Mouse (Mus musculus): Measurements from ENCODE around the gene Dohh. TPM values are rescaled to one million over a fixed set of nuclear protein-coding genes. Genes with fewer than 3 reads are reported as not detected.

Gene Dohh
- 47.5 and 61.4 TPM in 2 replicates for polyA plus RNA-seq (2014; fragmentation: Nextera tagmentation; extraction: Ambion mirVana)

GRCm38 (mm10) chr10:81383802-81384604, at the start of gene Dohh, which contains the start of gene Gm48551:
Dohh (plus strand) TSS chr10:81384428.
Gm48551 (plus strand) TSS chr10:81384466.
- Histone ChIP-seq H3K27ac (ENCODE audit: low read depth, low read length) (peak within 1 kb of the TSS; percentile 86), H3K27me3 (ENCODE audit: control insufficient read depth, insufficient read depth, low read length) (no peaks in the 10 kb centered on the region), H3K4me3 (ENCODE audit: low read depth, low read length) (peak within 1 kb of the TSS; percentile 97), H3K9ac (ENCODE audit: low read depth, low read length) (peak within 1 kb of the TSS; percentile 90), H3K4me2 (peak within 1 kb of the TSS; percentile 72), H3K4me1 (ENCODE audit: control insufficient read depth, insufficient read depth, low read length) (peaks cover 26% of the 10 kb centered on the region), H3K9me3 (replicated peaks; ENCODE audit: control insufficient read depth, low read length) (no peaks in the 10 kb centered on the region), H3K36me3 (ENCODE audit: control insufficient read depth, insufficient read depth, low read length) (peaks cover 23% of the 10 kb centered on the region)
- WGBS (ENCODE audit: insufficient replicate concordance) = 6% methylated on average over 52 of the region's 54 CpGs
- ATAC-seq (replicated peaks; ENCODE audit: insufficient number of reproducible peaks, low FRiP score, low TSS enrichment) = peak; percentile 90

GRCm38 (mm10) chr10:81335393-81336340, 48.6 kb upstream of the Dohh start:
- Histone ChIP-seq H3K27me3 (ENCODE audit: control insufficient read depth, insufficient read depth, low read length) (peaks cover 21% of the 10 kb centered on the region), H3K4me1 (ENCODE audit: control insufficient read depth, insufficient read depth, low read length) (peaks cover 23% of the 10 kb centered on the region), H3K9ac (ENCODE audit: low read depth, low read length) (peak overlapping the region; percentile 39; the same call in 1 of the 2 replicates), H3K4me3 (ENCODE audit: low read depth, low read length) (no peak overlapping the region), H3K9me3 (replicated peaks; ENCODE audit: control insufficient read depth, low read length) (no peaks in the 10 kb centered on the region), H3K36me3 (ENCODE audit: control insufficient read depth, insufficient read depth, low read length) (no peaks in the 10 kb centered on the region; the same call in 1 of the 2 replicates), H3K27ac (ENCODE audit: low read depth, low read length) (0 out of 2 replicates have a peak overlapping the region, but pooled peaks have one; percentile 22), H3K4me2 (no peak overlapping the region)
- no peak; the same call in 1 of the 2 replicates for ATAC-seq (replicated peaks; ENCODE audit: insufficient number of reproducible peaks, low FRiP score, low TSS enrichment)
- 48% methylated on average over 19 of the region's 19 CpGs for WGBS (ENCODE audit: insufficient replicate concordance)

- no peaks in the 10 kb centered on the region; the same call in 1 of the 2 replicates for H3K36me3 ChIP-seq (ENCODE audit: control insufficient read depth, insufficient read depth, low read length)
- no peak overlapping the region for H3K9ac ChIP-seq (ENCODE audit: low read depth, low read length)
- no peak overlapping the region for H3K27ac ChIP-seq (ENCODE audit: low read depth, low read length)
- 95% methylated on average over 4 of the region's 4 CpGs for WGBS (ENCODE audit: insufficient replicate concordance)
- H3K27me3 ChIP-seq (ENCODE audit: control insufficient read depth, insufficient read depth, low read length) = peaks cover 25% of the 10 kb centered on the region
- H3K4me3 ChIP-seq (ENCODE audit: low read depth, low read length) = no peak overlapping the region
- no peak for ATAC-seq (replicated peaks; ENCODE audit: insufficient number of reproducible peaks, low FRiP score, low TSS enrichment)
- H3K4me1 ChIP-seq (ENCODE audit: control insufficient read depth, insufficient read depth, low read length) = peaks cover 20% of the 10 kb centered on the region
- H3K9me3 ChIP-seq (replicated peaks; ENCODE audit: control insufficient read depth, low read length) = no peaks in the 10 kb centered on the region
- no peak overlapping the region for H3K4me2 ChIP-seq
Measured at GRCm38 (mm10) chr10:81336558-81336957, 47.7 kb upstream of the Dohh start.

- Histone ChIP-seq H3K4me2 (no peak overlapping the region), H3K27me3 (ENCODE audit: control insufficient read depth, insufficient read depth, low read length) (peaks cover 50% of the 10 kb centered on the region), H3K9me3 (replicated peaks; ENCODE audit: control insufficient read depth, low read length) (no peaks in the 10 kb centered on the region), H3K4me3 (ENCODE audit: low read depth, low read length) (no peak overlapping the region), H3K27ac (ENCODE audit: low read depth, low read length) (no peak overlapping the region), H3K9ac (ENCODE audit: low read depth, low read length) (no peak overlapping the region), H3K4me1 (ENCODE audit: control insufficient read depth, insufficient read depth, low read length) (peaks cover 15% of the 10 kb centered on the region; the same call in 1 of the 2 replicates), H3K36me3 (ENCODE audit: control insufficient read depth, insufficient read depth, low read length) (no peaks in the 10 kb centered on the region)
- ATAC-seq (replicated peaks; ENCODE audit: insufficient number of reproducible peaks, low FRiP score, low TSS enrichment) = no peak
- WGBS (ENCODE audit: insufficient replicate concordance) = 34% methylated on average over 17 of the region's 17 CpGs
Measured at GRCm38 (mm10) chr10:81340551-81341332, 43.5 kb upstream of the Dohh start.

GRCm38 (mm10) chr10:81341333-81341949, 42.8 kb upstream of the Dohh start:
- H3K4me1 ChIP-seq (ENCODE audit: control insufficient read depth, insufficient read depth, low read length) = peaks cover 13% of the 10 kb centered on the region; the same call in 1 of the 2 replicates
- ATAC-seq (replicated peaks; ENCODE audit: insufficient number of reproducible peaks, low FRiP score, low TSS enrichment) = no peak
- H3K4me3 ChIP-seq (ENCODE audit: low read depth, low read length) = no peak overlapping the region
- no peak overlapping the region for H3K27ac ChIP-seq (ENCODE audit: low read depth, low read length)
- no peak overlapping the region for H3K4me2 ChIP-seq
- no peaks in the 10 kb centered on the region for H3K36me3 ChIP-seq (ENCODE audit: control insufficient read depth, insufficient read depth, low read length)
- no peaks in the 10 kb centered on the region for H3K9me3 ChIP-seq (replicated peaks; ENCODE audit: control insufficient read depth, low read length)
- H3K9ac ChIP-seq (ENCODE audit: low read depth, low read length) = no peak overlapping the region
- whole genome bisulfite sequencing (ENCODE audit: insufficient replicate concordance) = 32% methylated on average over 16 of the region's 16 CpGs
- peaks cover 50% of the 10 kb centered on the region for H3K27me3 ChIP-seq (ENCODE audit: control insufficient read depth, insufficient read depth, low read length)

GRCm38 (mm10) chr10:81342686-81343505, 41.3 kb upstream of the Dohh start, which contains the start of gene Gipc3:
Gipc3 (minus strand) TSS chr10:81343266.
- H3K27me3 ChIP-seq (ENCODE audit: control insufficient read depth, insufficient read depth, low read length) = peaks cover 44% of the 10 kb centered on the region
- WGBS (ENCODE audit: insufficient replicate concordance) = 7% methylated on average over 47 of the region's 67 CpGs
- peaks cover 26% of the 10 kb centered on the region for H3K4me1 ChIP-seq (ENCODE audit: control insufficient read depth, insufficient read depth, low read length)

GRCm38 (mm10) chr10:81344421-81345161, 39.6 kb upstream of the Dohh start:
- no peak overlapping the region for H3K4me3 ChIP-seq (ENCODE audit: low read depth, low read length)
- H3K27me3 ChIP-seq (ENCODE audit: control insufficient read depth, insufficient read depth, low read length) = peaks cover 36% of the 10 kb centered on the region
- no peak overlapping the region for H3K9ac ChIP-seq (ENCODE audit: low read depth, low read length)
- no peak overlapping the region for H3K27ac ChIP-seq (ENCODE audit: low read depth, low read length)
- H3K4me1 ChIP-seq (ENCODE audit: control insufficient read depth, insufficient read depth, low read length) = peaks cover 34% of the 10 kb centered on the region
- H3K4me2 ChIP-seq = no peak overlapping the region
- 46% methylated on average over 8 of the region's 8 CpGs for WGBS (ENCODE audit: insufficient replicate concordance)
- no peaks in the 10 kb centered on the region for H3K9me3 ChIP-seq (replicated peaks; ENCODE audit: control insufficient read depth, low read length)
- H3K36me3 ChIP-seq (ENCODE audit: control insufficient read depth, insufficient read depth, low read length) = peaks cover 11% of the 10 kb centered on the region; the same call in 1 of the 2 replicates
- no peak for ATAC-seq (replicated peaks; ENCODE audit: insufficient number of reproducible peaks, low FRiP score, low TSS enrichment)

More at GRCm38 (mm10) chr10:81342686-81343505, 41.3 kb upstream of the Dohh start, which contains the start of gene Gipc3:
- Histone ChIP-seq H3K9ac (ENCODE audit: low read depth, low read length) (peak within 1 kb of the TSS; percentile 75), H3K36me3 (ENCODE audit: control insufficient read depth, insufficient read depth, low read length) (0 out of 2 replicates have a peak, but pooled peaks cover 6% of the 10 kb centered on the region), H3K27ac (ENCODE audit: low read depth, low read length) (no peak within 1 kb of the TSS), H3K4me3 (ENCODE audit: low read depth, low read length) (peak within 1 kb of the TSS; percentile 51), H3K4me2 (peak within 1 kb of the TSS; percentile 86), H3K9me3 (replicated peaks; ENCODE audit: control insufficient read depth, low read length) (no peaks in the 10 kb centered on the region)
- no peak for ATAC-seq (replicated peaks; ENCODE audit: insufficient number of reproducible peaks, low FRiP score, low TSS enrichment)

Data from heart, embryonic 11.5 days (tissue).